Mouse (Mus musculus): ENCODE data around the gene Cep170b. TPM values are rescaled to one million over a fixed set of nuclear protein-coding genes. Genes with fewer than 3 reads are reported as not detected.

The Cep170b gene
- total RNA-seq (2021), result 10 to 100 TPM; 10.2 to 11.4 TPM
- long read RNA-seq, experiment 1, full-length matches to known transcripts, result 2 of 11 reads
- long read RNA-seq, experiment 1, partial matches to known transcripts, result 4 of 11 reads
- long read RNA-seq, experiment 1, other reads (novel, unspliced or antisense), result 5 of 11 reads
- long read RNA-seq, experiment 2, full-length matches to known transcripts, result 5 of 18 reads
- long read RNA-seq, experiment 2, partial matches to known transcripts, result 7 of 18 reads
- long read RNA-seq, experiment 2, other reads (novel, unspliced or antisense), result 6 of 18 reads

DNA sequence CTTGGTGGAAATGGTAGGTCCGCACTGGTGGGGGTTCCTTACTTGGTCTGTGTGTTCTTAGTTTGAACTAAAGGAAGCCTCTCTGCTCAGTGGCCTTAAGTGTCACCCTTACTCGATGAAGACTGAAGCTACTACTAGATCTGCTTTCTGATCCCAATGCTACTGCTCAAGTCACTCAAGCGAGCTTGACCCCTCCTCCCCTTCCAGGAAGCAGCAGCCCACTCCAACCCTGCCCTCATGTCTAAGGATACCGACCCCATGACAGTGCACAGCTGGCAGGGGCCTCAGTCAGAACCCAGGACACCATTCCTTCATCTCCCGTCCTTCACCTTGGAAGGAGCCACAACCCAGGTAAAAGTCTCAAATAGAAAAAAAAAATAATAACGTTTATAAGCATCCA, at the start of gene Cep170b:
TSS of gene Cep170b (plus strand) at position 240 of the 400 bp plus-strand sequence.
- no peak for DNase-seq (ENCODE audit: low spot score in 2 of 2)

GRCm38 (mm10) chr12:112670718-112671393, 49.4 kb upstream of the Cep170b start:
- DNase-seq (ENCODE audit: low spot score in 2 of 2), result peak in 1 of 2 experiments; percentile 64

- DNase-seq (ENCODE audit: low spot score in 2 of 2), result no peak
Observed at GRCm38 (mm10) chr12:112671891-112672290, 48.4 kb upstream of the Cep170b start.

DNA sequence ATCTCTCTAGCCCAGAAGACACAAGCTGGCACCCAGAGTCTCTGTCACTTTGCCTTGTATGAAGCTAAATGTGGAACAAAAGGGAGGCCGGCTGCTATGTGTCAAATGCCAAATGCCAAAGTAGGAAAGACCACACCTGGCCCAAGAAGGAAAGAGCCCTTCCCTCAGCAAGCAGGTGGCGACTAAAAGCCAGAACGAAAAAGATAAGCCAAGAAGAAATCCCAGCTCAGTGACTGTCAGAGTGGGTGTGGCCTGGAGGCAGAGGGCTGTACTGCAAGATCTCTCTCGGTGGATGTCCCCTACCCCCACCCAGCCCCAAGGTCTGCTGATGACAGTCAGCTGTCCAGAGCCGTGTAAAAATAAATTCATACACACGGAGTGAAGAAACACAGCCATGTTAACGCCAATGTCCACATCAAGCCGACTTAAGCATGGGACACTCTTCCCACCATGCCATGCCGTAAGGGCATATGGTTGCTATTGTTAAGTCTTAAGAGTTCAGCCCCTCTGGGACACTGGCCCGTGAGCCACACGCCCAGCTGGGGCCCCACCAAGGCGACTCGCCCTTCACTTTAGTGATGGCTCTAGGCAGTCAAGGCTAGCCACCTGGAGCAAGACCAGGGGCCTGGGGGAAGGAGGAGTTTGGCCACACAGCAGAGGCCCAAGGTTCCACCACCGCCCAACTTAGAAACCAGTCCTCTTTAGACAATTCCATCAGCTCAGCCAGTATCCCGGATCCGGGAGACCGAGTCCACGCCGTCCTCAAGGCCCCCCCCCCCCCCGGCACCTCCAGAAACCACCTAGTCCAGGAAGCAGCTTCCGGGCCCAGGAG, 47.3 kb upstream of the Cep170b start:
- peak in 1 of 2 experiments; percentile 66 for DNase-seq (ENCODE audit: low spot score in 2 of 2)

- DNase-seq (ENCODE audit: low spot score in 2 of 2), result peak in 1 of 2 experiments; percentile 66
Observed at GRCm38 (mm10) chr12:112673576-112674091, 46.6 kb upstream of the Cep170b start.

GRCm38 (mm10) chr12:112674132-112675011, 45.9 kb upstream of the Cep170b start, which contains the start of gene Akt1:
TSS of gene Akt1 (minus strand) at chr12:112674884.
- DNase-seq (ENCODE audit: low spot score in 2 of 2), result peak in 1 of 2 experiments; percentile 60

GRCm38 (mm10) chr12:112675245-112676035, 44.8 kb upstream of the Cep170b start:
- peak; percentile 73 to 88 for DNase-seq (ENCODE audit: low spot score in 2 of 2)

DNA sequence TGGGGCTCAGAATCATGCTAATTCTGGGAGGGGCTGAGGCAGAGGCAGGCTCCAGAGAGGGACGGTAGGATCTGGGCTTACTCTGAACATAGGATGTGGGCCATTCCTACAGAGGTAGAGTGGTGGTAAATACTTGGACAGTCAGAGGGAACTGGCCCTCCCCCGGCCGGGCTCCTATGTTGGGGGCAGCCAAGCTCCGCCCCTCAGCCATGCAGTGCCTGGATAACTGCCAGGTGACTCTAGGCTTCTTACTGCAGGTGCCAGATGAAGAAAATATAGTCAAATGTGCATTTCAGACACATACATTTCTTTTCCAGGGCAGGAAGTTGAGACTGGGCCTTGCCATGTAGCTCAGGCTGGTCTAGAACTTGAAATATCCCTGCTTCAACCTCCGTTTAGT, 43.2 kb upstream of the Cep170b start:
- no peak for DNase-seq (ENCODE audit: low spot score in 2 of 2)

DNA sequence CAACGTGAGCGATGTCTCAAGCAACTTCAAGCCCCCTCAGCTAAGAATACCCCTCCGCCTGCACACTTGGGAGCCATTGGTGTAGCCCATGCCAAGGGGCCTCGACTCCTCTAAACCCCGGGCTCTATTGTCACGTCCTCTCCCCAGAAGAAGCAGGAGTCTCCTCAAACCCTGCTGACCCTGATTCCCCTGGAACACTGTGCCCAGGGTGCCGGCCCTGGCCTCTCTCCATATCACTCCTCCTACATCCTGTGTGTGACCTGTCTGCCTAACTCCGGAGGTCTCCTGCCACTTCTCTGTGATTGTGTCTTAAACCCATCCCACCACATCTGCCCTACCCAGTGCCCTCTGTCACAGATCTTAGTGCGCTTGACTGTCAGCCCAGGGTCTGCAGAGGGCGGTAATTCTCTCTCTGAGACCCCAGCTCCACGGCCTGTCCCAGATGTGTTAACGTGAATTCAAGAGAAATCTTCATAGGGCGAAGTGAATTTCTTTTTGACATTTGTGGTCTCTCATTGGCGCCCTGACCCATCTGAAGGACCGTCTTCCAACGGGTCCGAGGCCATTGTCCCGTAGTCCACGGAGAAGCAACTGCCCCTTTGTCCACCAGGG, 42.2 kb upstream of the Cep170b start:
- DNase-seq (ENCODE audit: low spot score in 2 of 2), result no peak

DNA sequence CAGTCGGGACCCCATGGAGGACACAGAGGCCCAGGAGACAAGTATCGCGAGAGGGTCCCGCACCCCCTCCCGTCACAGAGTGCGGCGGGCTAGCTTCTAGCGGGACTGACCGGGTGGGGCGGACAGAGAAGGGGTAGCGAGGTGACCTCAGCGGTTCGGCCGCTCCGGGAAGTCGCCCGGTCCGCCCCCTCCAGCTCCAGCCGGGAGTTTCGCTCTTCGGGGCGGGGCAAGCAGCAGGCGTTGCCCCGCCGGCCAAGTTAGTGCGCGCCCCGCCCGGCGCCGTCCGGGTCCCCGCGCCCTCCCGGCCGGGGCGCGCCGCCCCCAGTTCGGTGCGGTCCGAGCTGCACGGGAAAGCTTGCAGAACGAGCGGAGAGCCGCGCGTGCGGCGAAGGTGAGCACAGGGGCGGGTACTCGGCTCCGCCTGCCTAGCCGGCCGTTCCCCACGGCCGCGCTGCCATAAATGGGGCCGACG, 41.7 kb upstream of the Cep170b start, which contains the start of gene Zbtb42:
TSS of gene Zbtb42 (plus strand) at position 274 of the 472 bp plus-strand sequence.
- DNase-seq (ENCODE audit: low spot score in 2 of 2), result peak in 1 of 2 experiments; percentile 73

DNA sequence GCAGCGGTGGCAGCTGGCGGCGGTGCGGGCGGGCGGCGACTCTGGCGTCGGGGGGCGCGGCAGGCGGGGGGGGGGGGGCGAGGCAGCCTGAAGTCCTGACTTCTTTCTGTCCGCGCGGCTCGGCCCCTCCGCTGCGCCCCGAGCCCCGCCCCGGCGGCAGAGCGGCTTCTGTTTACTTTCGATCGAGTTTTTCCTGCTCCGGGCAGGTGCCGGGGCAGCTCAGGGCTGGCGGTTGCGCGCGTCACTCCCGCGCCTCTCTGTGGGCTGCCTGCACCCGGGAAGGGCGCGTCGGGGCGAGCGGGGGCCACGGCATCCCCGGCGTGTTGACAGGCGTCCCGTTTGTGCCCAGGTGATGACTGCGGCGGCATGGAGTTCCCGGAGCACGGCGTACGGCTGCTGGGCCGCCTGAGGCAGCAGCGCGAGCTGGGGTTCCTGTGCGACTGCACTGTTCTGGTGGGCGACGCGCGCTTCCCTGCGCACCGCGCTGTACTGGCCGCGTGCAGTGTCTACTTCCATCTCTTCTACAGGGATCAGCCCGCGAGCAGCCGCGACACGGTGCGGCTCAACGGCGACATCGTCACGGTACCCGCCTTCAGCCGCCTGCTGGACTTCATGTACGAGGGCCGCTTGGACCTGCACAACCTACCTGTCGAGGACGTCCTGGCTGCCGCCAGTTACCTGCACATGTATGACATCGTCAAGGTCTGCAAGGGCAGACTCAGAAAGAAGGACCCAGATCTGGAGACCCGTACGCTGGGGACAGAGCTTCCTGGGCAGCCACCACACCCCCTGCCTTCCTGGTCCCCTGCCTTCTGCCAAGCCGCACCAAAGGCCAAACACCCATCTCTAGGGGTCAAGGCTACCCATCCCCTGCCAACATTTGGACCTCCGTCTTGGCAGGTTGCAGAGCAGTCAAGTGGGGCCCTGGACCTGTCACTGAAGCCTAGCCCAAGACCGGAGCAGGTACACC, 40.9 kb upstream of the Cep170b start:
- no peak for DNase-seq (ENCODE audit: low spot score in 2 of 2)

- no peak for DNase-seq (ENCODE audit: low spot score in 2 of 2)
Observed at GRCm38 (mm10) chr12:112683351-112683750, 36.9 kb upstream of the Cep170b start.

DNA sequence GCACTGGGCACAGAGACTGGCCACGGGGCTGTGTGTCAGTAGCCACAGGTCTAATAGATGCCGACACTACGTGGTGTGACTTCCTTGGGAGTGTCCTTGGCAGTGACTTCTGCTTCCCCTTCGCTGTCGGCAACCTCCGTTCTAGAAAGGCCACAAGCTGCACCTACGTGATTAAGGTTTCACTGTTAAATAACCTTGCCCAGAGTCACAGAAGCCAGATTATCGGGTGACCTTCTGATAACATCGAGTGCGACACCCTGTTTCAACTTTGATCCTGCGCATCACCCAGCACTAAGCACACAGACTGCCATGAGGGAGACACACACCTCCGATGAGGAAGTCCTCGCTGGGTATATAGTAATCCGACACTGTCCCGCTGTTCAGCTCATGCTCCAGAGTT, 31.8 kb upstream of the Cep170b start:
- no peak for DNase-seq (ENCODE audit: low spot score in 2 of 2)

GRCm38 (mm10) chr12:112693185-112694126, 26.8 kb upstream of the Cep170b start:
- peak; percentile 94 to 95 for DNase-seq (ENCODE audit: low spot score in 2 of 2)

DNA sequence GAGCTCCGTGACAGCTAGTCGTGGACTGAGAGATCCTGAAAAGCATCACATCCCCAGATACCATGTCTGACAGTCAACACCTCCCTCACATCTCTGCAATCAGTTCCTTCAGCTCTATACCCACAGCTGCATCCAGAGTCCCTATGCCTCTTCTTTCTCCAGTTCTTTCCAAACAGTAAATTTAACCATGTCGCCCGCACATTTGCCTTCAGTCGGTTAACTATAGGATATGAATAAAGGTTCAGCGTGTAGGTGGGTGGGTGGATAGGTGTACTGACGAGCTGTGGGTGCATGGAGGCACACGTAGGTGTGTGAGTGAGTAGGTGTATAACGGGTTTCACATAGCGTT, 26.2 kb upstream of the Cep170b start:
- DNase-seq (ENCODE audit: low spot score in 2 of 2), result no peak

GRCm38 (mm10) chr12:112696806-112697425, 23.3 kb upstream of the Cep170b start:
- no peak for DNase-seq (ENCODE audit: low spot score in 2 of 2)

All from gastrocnemius, postnatal 4 days (tissue).